31 mouse cellular contexts compared by ENCODE assay signal in genomic region chr14:34493682-34494081, GRCm38 (mm10). TPM values are rescaled to one million over a fixed set of nuclear protein-coding genes. Genes with fewer than 3 reads are reported as not detected.
DNase-seq lines count a peak whose midpoint lies in the region; ATAC-seq and TF ChIP-seq lines count a peak whose summit lies in the region.
"Had no signal": no experiment of that assay in that cellular context is flagged by ENCODE, and none has a peak within 500 bp of the region (broad histone marks: within the 10 kb centered on the region; RNA-seq: fewer than 3 reads in every experiment).

No protein-coding gene starts in this region.

- DNase-seq in heart, adult 11 months: peak; percentile 22
- DNase-seq in heart, embryonic 10.5 days (ENCODE audit: low spot score): no peak
- peak; percentile 42 for DNase-seq in 416B (ENCODE audit: low read depth)
- no peak for DNase-seq in midbrain, postnatal 0 days (ENCODE audit: low spot score)
- DNase-seq in adrenal gland, postnatal 4 days (ENCODE audit: low spot score in 2 of 2): no peak
- DNase-seq: adrenal gland, adult 2 months; adrenal gland, postnatal 10 days; adrenal gland, postnatal 25 days; cerebellum, adult 11 months; cerebellum, adult 18-20 months; cerebellum, adult 8-10 months; cerebellum, adult 9-11 months; cerebellum, postnatal 14 days; cerebellum, postnatal 36 days; embryo, embryonic 11 days had no signal

- no peak overlapping the region for H3K4me3 ChIP-seq in heart, embryonic 10.5 days
- H3K4me3 ChIP-seq in intestine, embryonic 15.5 days (replicated peaks): no peak overlapping the region
- no peak overlapping the region for H3K4me3 ChIP-seq in midbrain, postnatal 0 days (ENCODE audit: low read depth, low read length)
- H3K4me3 ChIP-seq: embryonic facial prominence, embryonic 13.5 days; embryonic facial prominence, embryonic 15.5 days; erythroblast, embryonic 14.5 days; forebrain, embryonic 10.5 days; forebrain, embryonic 12.5 days had no signal

- no peaks in the 10 kb centered on the region for H3K9me3 ChIP-seq in heart, embryonic 10.5 days
- no peaks in the 10 kb centered on the region for H3K9me3 ChIP-seq in intestine, embryonic 15.5 days
- H3K9me3 ChIP-seq in midbrain, postnatal 0 days (ENCODE audit: low read length): no peaks in the 10 kb centered on the region
- H3K9me3 ChIP-seq: embryonic facial prominence, embryonic 13.5 days; embryonic facial prominence, embryonic 15.5 days; forebrain, embryonic 10.5 days; forebrain, embryonic 12.5 days had no signal

- no peak for TF ChIP-seq CTCF in midbrain, postnatal 0 days (IDR thresholded peaks at IDR 0.05)

- peaks cover 53% of the 10 kb centered on the region for H3K4me1 ChIP-seq in heart, embryonic 10.5 days
- H3K4me1 ChIP-seq in intestine, embryonic 15.5 days (replicated peaks): peaks cover 6% of the 10 kb centered on the region; the same call in 1 of the 2 replicates
- H3K4me1 ChIP-seq in midbrain, postnatal 0 days (ENCODE audit: insufficient read depth, low read length): no peaks in the 10 kb centered on the region

- H3K9ac ChIP-seq in intestine, embryonic 15.5 days: no peak overlapping the region
- H3K9ac ChIP-seq in midbrain, postnatal 0 days (replicated peaks; ENCODE audit: low read length, poor library complexity, severe bottlenecking): no peak overlapping the region
- H3K9ac ChIP-seq: embryonic facial prominence, embryonic 13.5 days; embryonic facial prominence, embryonic 15.5 days; forebrain, embryonic 12.5 days had no signal

- peak; percentile 76 for ATAC-seq in granulocyte monocyte progenitor cell, adult 5-6 weeks (replicated peaks; ENCODE audit: poor library complexity, severe bottlenecking)
- ATAC-seq in megakaryocyte progenitor cell, adult 5-6 weeks (replicated peaks; ENCODE audit: poor library complexity): peak; percentile 83
- ATAC-seq in intestine, embryonic 15.5 days: no peak
- ATAC-seq in midbrain, postnatal 0 days (ENCODE audit: low FRiP score): no peak
- ATAC-seq: forebrain, embryonic 14.5 days; forebrain, embryonic 16.5 days had no signal

- H3K27ac ChIP-seq in heart, embryonic 10.5 days: no peak overlapping the region
- no peak overlapping the region for H3K27ac ChIP-seq in intestine, embryonic 15.5 days
- H3K27ac ChIP-seq in midbrain, postnatal 0 days (ENCODE audit: low read depth, low read length): no peak overlapping the region
- H3K27ac ChIP-seq: embryonic facial prominence, embryonic 13.5 days; embryonic facial prominence, embryonic 15.5 days; forebrain, embryonic 10.5 days; forebrain, embryonic 12.5 days had no signal

- no peak overlapping the region for H3K4me2 ChIP-seq in intestine, embryonic 15.5 days (replicated peaks)
- no peak overlapping the region for H3K4me2 ChIP-seq in midbrain, postnatal 0 days (ENCODE audit: low read depth, low read length, poor library complexity, severe bottlenecking)
- H3K4me2 ChIP-seq: embryonic facial prominence, embryonic 13.5 days; embryonic facial prominence, embryonic 15.5 days; forebrain, embryonic 12.5 days had no signal

- no peaks in the 10 kb centered on the region for H3K36me3 ChIP-seq in heart, embryonic 10.5 days
- H3K36me3 ChIP-seq in intestine, embryonic 15.5 days: no peaks in the 10 kb centered on the region
- no peaks in the 10 kb centered on the region for H3K36me3 ChIP-seq in midbrain, postnatal 0 days (ENCODE audit: insufficient read depth, low read length)
- H3K36me3 ChIP-seq: embryonic facial prominence, embryonic 13.5 days; embryonic facial prominence, embryonic 15.5 days; forebrain, embryonic 12.5 days had no signal

- 84% methylated on average over 3 of the region's 3 CpGs for WGBS in heart, embryonic 10.5 days
- 84% methylated on average over 3 of the region's 3 CpGs for WGBS in intestine, embryonic 15.5 days
- 92% methylated on average over 3 of the region's 3 CpGs for WGBS in midbrain, postnatal 0 days

- H3K27me3 ChIP-seq in heart, embryonic 10.5 days (ENCODE audit: insufficient read depth, poor library complexity, severe bottlenecking): no peaks in the 10 kb centered on the region
- no peaks in the 10 kb centered on the region for H3K27me3 ChIP-seq in intestine, embryonic 15.5 days (replicated peaks)
- no peaks in the 10 kb centered on the region for H3K27me3 ChIP-seq in midbrain, postnatal 0 days (ENCODE audit: insufficient read depth, low read length)
- H3K27me3 ChIP-seq: embryonic facial prominence, embryonic 13.5 days; embryonic facial prominence, embryonic 15.5 days; forebrain, embryonic 12.5 days had no signal

RNA-seq across cellular contexts. Expression of gene Bmpr1a, which starts 9.5 kb away (rescaled TPM):
- polyA plus RNA-seq in heart, embryonic 10.5 days (2016; fragmentation: Nextera tagmentation; extraction: Ambion mirVana): 48.0 and 48.9 TPM in 2 replicates
- total RNA-seq in granulocyte monocyte progenitor cell, adult 5-6 weeks (2014; fragmentation: Nextera tagmentation): not detected in 2 replicates
- total RNA-seq in granulocyte monocyte progenitor cell, adult 5-6 weeks (2017): 0.04 and 0.46 TPM in 2 replicates
- 0.39 and 0.68 TPM in 2 replicates for total RNA-seq in megakaryocyte progenitor cell, adult 5-6 weeks (2015)
- total RNA-seq in megakaryocyte progenitor cell, adult 5-6 weeks (2017): 0.25 and 0.41 TPM in 2 replicates
- polyA plus RNA-seq in intestine, embryonic 15.5 days (2015; fragmentation: Nextera tagmentation; extraction: Ambion mirVana): 34.8 and 41.3 TPM in 2 replicates
- 42.5 and 50.8 TPM in 2 replicates for total RNA-seq in midbrain, postnatal 0 days (2014; rRNA removed)
- 13.9 and 14.0 TPM in 2 replicates for polyA plus RNA-seq in midbrain, postnatal 0 days (2015; fragmentation: Nextera tagmentation; extraction: Ambion mirVana)
- 10 to 100 TPM; 79.7 to 81.9 TPM for total RNA-seq in adrenal gland, postnatal 4 days (2021)
- polyA plus RNA-seq: erythroblast, embryonic 14.5 days had no signal

RNA-seq across cellular contexts. Expression of gene 9230112D13Rik, which starts 28.9 kb away (rescaled TPM):
- not detected in 2 replicates for polyA plus RNA-seq in heart, embryonic 10.5 days (2016; fragmentation: Nextera tagmentation; extraction: Ambion mirVana)
- not detected in 2 replicates for total RNA-seq in granulocyte monocyte progenitor cell, adult 5-6 weeks (2014; fragmentation: Nextera tagmentation)
- total RNA-seq in granulocyte monocyte progenitor cell, adult 5-6 weeks (2017): not detected in 2 replicates
- not detected in 2 replicates for total RNA-seq in megakaryocyte progenitor cell, adult 5-6 weeks (2015)
- total RNA-seq in megakaryocyte progenitor cell, adult 5-6 weeks (2017): not detected in 2 replicates
- polyA plus RNA-seq in intestine, embryonic 15.5 days (2015; fragmentation: Nextera tagmentation; extraction: Ambion mirVana): not detected in 2 replicates
- total RNA-seq in midbrain, postnatal 0 days (2014; rRNA removed): not detected in 2 replicates
- polyA plus RNA-seq in midbrain, postnatal 0 days (2015; fragmentation: Nextera tagmentation; extraction: Ambion mirVana): not detected in 2 replicates
- total RNA-seq in adrenal gland, postnatal 4 days (2021): not detected
- total RNA-seq: adrenal gland, adult 2 months; adrenal gland, postnatal 10 days; adrenal gland, postnatal 25 days; common myeloid progenitor, adult 5-6 weeks; ES-E14; MEL had no signal
- polyA plus RNA-seq: adrenal gland, adult 2 months; brain, embryonic 14.5 days; C2C12; embryonic facial prominence, embryonic 11.5 days; embryonic facial prominence, embryonic 13.5 days; embryonic facial prominence, embryonic 15.5 days; forebrain, embryonic 10.5 days; forebrain, embryonic 12.5 days; forebrain, embryonic 14.5 days; forebrain, embryonic 16.5 days had no signal

Comparison
In these comparisons a context has a peak if more than half of its experiments do, and no peak if none do; other contexts are left out.
1. DNase-seq: peak in heart, adult 11 months (single experiment) and 416B (single experiment); none in heart, embryonic 10.5 days (single experiment), midbrain, postnatal 0 days (single experiment) and adrenal gland, postnatal 4 days (0 of 2).
2. ATAC-seq: peak in granulocyte monocyte progenitor cell, adult 5-6 weeks (single experiment) and megakaryocyte progenitor cell, adult 5-6 weeks (single experiment); none in intestine, embryonic 15.5 days (single experiment) and midbrain, postnatal 0 days (single experiment).
3. RNA of gene Bmpr1a, which starts 9.5 kb away (total RNA-seq): 79.7 to 81.9 TPM in adrenal gland, postnatal 4 days and 42.5 to 50.8 TPM in midbrain, postnatal 0 days; 0.04 to 0.46 TPM in granulocyte monocyte progenitor cell, adult 5-6 weeks and 0.25 to 0.68 TPM in megakaryocyte progenitor cell, adult 5-6 weeks; every median in the first group is over 10 times any median in the second.